Mouse (Mus musculus) liver, postnatal 0 days (tissue): ENCODE measurements around the gene Dpp7. TPM values are rescaled to one million over a fixed set of nuclear protein-coding genes. Genes with fewer than 3 reads are reported as not detected.

Experiments
- ATAC-seq: fragments of 200-750 bp; cut with Nextera tagmentation; 2 replicates; pipeline ENCODE4 v1.8.0; 2017; ENCODE audit warnings: mild to moderate bottlenecking, moderate library complexity
- DNase-seq: peaks from one replicate; pipeline ENCODE4 v3.0.0-alpha.2; 2016
- H3K27ac ChIP-seq: fragments of 300-500 bp; sonication (generic); 2 replicates; pipeline ENCODE4 v1.5.1; 2014; ENCODE audit warnings: antibody characterized with exemption, moderate library complexity, mild to moderate bottlenecking, low read depth
- H3K27me3 ChIP-seq: fragments of 300-500 bp; sonication (generic); 2 replicates; pipeline ENCODE4 v1.6.1; 2014; ENCODE audit warnings: low read length, control low read depth, mixed read lengths; ENCODE audit not compliant: insufficient read depth
- H3K36me3 ChIP-seq: fragments of 300-500 bp; sonication (generic); replicated peaks from 2 replicates; pipeline ENCODE4 v1.6.1; 2014; ENCODE audit warnings: mild to moderate bottlenecking, control low read depth, low read length, moderate library complexity, mixed read lengths; ENCODE audit not compliant: insufficient read depth
- H3K4me1 ChIP-seq: fragments of 300-500 bp; sonication (generic); 2 replicates; pipeline ENCODE4 v1.6.1; 2014; ENCODE audit warnings: antibody characterized with exemption, mild to moderate bottlenecking, control low read depth; ENCODE audit not compliant: insufficient read depth
- H3K4me2 ChIP-seq: fragments of 300-500 bp; sonication (generic); 2 replicates; pipeline ENCODE4 v1.6.1; 2014; ENCODE audit warnings: low read depth, mild to moderate bottlenecking, low read length, moderate library complexity, mixed read lengths
- H3K4me3 ChIP-seq: fragments of 300-500 bp; sonication (generic); 2 replicates; pipeline ENCODE4 v1.5.1; 2014; ENCODE audit warnings: low read depth, low read length
- H3K9ac ChIP-seq: fragments of 300-500 bp; sonication (generic); replicated peaks from 2 replicates; pipeline ENCODE4 v1.6.1; 2014; ENCODE audit warnings: mild to moderate bottlenecking, moderate library complexity
- H3K9me3 ChIP-seq: fragments of 300-500 bp; sonication (generic); 2 replicates; pipeline ENCODE4 v1.6.1; 2016; ENCODE audit warnings: mild to moderate bottlenecking, control low read depth, low read length, mixed read lengths
- CTCF ChIP-seq: sonication (generic); IDR thresholded peaks from 2 replicates; pipeline ENCODE4 v1.5.1; 2016; ENCODE audit warnings: antibody characterized with exemption, low read depth
- EP300 ChIP-seq: IDR thresholded peaks from 2 replicates; pipeline ENCODE4 v1.6.1; 2016; ENCODE audit warnings: antibody characterized with exemption, low read depth, mild to moderate bottlenecking
- WGBS: fragments of 180-500 bp; shearing (Covaris S2); extraction: QIAGEN DNeasy Blood & Tissue Kit; methylation state at CpG from one replicate; pipeline ENCODE4 v1.1.7; 2014; ENCODE audit not compliant: insufficient replicate concordance; 5-methylcytosine and 5-hydroxymethylcytosine counted together
- polyA plus RNA-seq: library from polyadenylated mRNA; unstranded; fragments of >200 nt; fragmentation: Nextera tagmentation; extraction: Ambion mirVana; gene quantifications from 2 replicates; pipeline ENCODE4 v1.2.1, GENCODE M21; 2015

Gene Dpp7
- polyA plus RNA-seq, 1 experiment from 2014 or later: 15.4 TPM

DNA sequence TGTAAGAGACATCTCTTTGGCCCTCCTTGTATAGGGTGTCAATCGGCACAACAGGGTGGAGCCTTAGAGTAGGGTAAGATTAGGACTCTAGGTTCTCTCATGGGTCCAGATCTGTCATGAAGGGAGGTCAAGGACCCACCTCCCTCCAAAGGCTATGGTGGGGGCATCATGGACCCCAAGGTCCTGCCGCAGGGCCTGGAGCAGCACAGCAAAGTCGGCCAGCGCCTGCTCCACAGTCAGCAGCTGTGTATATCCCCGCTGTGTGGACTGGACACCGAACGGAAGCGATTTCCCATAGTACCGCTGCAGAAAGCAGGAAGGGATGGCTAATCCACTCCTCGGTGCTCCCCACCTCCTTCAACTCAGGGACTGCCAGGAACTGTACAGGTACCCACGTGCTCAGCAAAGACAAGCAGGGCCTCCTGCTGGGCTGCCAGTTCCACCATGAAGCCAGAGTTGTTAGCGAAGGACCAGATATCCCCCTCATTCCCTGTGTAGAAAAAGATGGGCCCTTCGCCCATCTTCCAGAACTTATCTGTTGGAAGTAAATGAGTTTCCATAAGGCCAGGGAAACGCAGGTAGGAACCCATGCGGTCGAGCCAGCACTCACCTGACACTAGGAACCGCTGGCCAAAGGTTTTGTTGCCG lies 616 bp downstream of the Dpp7 start:
- DNase-seq: no peak
- peak overlapping the region; percentile 59 for H3K4me3 ChIP-seq
- peak overlapping the region; percentile 96 for H3K4me2 ChIP-seq
- peak overlapping the region; percentile 39 for H3K9ac ChIP-seq
- WGBS: 36% methylated on average over 18 of the region's 18 CpGs
- H3K36me3 ChIP-seq: peaks cover 15% of the 10 kb centered on the region
- ATAC-seq: no peak
- TF ChIP-seq EP300 (no peak), CTCF (no peak)
- no peaks in the 10 kb centered on the region for H3K27me3 ChIP-seq
- H3K4me1 ChIP-seq: peaks cover 20% of the 10 kb centered on the region
- H3K9me3 ChIP-seq: no peaks in the 10 kb centered on the region
- H3K27ac ChIP-seq: no peak overlapping the region

DNA sequence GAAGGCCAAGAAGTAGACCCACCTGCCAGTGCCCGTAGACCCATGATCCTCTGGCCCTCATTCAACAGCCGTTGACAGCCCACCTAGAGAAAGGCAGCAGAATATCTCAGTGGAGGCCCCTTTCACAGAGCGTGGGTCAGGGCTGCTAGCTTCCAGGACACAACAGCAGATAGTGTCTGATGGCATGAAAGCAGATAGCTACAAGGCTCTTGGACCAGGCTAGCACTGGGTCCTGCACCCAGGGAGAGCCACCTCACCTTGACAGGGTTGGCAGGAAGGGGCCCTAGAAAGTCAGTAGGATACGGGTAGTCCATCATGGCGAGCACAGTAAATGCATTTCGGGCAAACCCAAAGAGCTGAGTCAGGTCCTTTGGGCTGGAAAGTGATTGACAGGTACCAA lies 1.9 kb downstream of the Dpp7 start:
- no peak for ATAC-seq

DNA sequence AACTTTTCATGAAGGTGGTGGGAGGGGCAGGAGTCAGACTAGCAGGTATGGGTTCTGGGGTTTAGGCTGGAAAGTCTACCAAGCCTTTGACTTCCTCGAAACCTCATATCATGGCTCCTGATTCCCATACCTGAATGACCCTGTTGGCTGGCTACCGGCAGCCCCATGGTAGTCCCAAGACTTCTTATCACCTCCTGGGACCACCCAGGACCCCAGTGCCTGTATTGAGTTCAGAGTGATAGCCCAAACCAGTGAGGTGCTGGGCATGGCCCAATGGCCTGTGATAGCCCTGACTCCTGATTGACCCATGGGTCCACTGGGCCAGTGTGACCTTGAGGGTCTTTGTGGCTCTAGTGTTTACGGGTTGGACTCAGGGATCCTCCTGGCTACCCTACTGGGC lies 5.5 kb downstream of the Dpp7 start:
- peaks cover 5% of the 10 kb centered on the region for H3K4me1 ChIP-seq
- H3K4me2 ChIP-seq: no peak overlapping the region
- WGBS: 86% methylated on average over 3 of the region's 3 CpGs
- H3K4me3 ChIP-seq: no peak overlapping the region
- TF ChIP-seq EP300: no peak
- TF ChIP-seq CTCF: no peak
- DNase-seq (no peak), ATAC-seq (no peak)
- no peaks in the 10 kb centered on the region for H3K27me3 ChIP-seq
- H3K27ac ChIP-seq: no peak overlapping the region
- no peak overlapping the region for H3K9ac ChIP-seq
- H3K9me3 ChIP-seq: no peaks in the 10 kb centered on the region
- H3K36me3 ChIP-seq: peaks cover 57% of the 10 kb centered on the region

More for the DNA sequence above, 1.9 kb downstream of the Dpp7 start:
- H3K27ac ChIP-seq: no peak overlapping the region
- no peak overlapping the region for H3K9ac ChIP-seq
- no peaks in the 10 kb centered on the region for H3K27me3 ChIP-seq
- TF ChIP-seq CTCF (no peak), EP300 (no peak)
- peaks cover 20% of the 10 kb centered on the region for H3K4me1 ChIP-seq
- 86% methylated on average over 6 of the region's 6 CpGs for WGBS
- H3K4me3 ChIP-seq: no peak overlapping the region
- no peak overlapping the region for H3K4me2 ChIP-seq
- DNase-seq: no peak
- peaks cover 28% of the 10 kb centered on the region for H3K36me3 ChIP-seq
- H3K9me3 ChIP-seq: no peaks in the 10 kb centered on the region

DNA sequence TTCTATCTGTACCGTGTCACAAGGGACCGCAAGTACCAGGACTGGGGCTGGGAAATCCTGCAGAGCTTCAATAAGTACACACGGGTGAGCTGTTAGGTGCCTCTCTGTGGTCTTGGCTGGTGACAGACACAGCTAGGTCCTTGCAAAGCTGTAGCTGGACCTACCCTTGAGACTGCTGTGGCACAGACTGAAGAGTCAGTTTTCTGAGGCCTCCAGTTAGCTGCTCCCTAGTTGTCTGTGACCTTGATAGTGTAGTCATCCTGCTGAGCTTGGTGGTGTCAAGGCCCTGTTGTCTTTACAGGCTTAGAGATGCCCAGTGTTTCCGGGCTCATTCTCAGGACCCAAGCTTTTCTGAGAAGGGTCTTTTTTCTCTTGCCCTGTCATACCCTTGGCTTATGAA lies 6.7 kb downstream of the Dpp7 start:
- TF ChIP-seq EP300 (no peak), CTCF (no peak)
- H3K36me3 ChIP-seq: peaks cover 68% of the 10 kb centered on the region

DNA sequence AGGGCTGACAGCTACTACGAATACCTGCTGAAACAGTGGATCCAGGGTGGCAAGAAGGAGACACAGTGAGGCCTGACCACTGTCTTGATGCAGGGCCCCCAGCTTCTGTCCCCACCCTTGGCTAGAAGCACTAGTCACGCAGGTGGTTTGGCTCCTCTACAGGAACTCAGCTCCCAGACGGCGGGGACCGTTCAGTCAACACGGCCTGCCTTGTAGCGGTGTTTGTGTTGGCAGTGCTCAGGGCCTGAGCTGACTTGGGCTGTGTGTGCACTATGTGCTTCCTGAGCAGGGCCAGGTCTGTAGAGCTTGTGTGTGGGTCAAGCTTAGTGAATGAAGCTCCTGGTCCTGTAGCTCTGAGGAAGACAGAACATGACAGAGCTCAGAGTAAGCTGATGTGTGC lies 8.0 kb downstream of the Dpp7 start:
- 85% methylated on average over 7 of the region's 7 CpGs for WGBS
- ATAC-seq (no peak), DNase-seq (no peak)
- H3K27ac ChIP-seq: no peak overlapping the region
- H3K36me3 ChIP-seq: peaks cover 80% of the 10 kb centered on the region
- TF ChIP-seq EP300 (no peak), CTCF (no peak)
- no peaks in the 10 kb centered on the region for H3K4me1 ChIP-seq
- no peak overlapping the region for H3K9ac ChIP-seq
- no peaks in the 10 kb centered on the region for H3K27me3 ChIP-seq
- H3K4me3 ChIP-seq: no peak overlapping the region
- H3K9me3 ChIP-seq: no peaks in the 10 kb centered on the region
- H3K4me2 ChIP-seq: no peak overlapping the region

More for the DNA sequence above, 6.7 kb downstream of the Dpp7 start:
- Histone ChIP-seq H3K27me3 (no peaks in the 10 kb centered on the region), H3K9ac (no peak overlapping the region), H3K9me3 (no peaks in the 10 kb centered on the region), H3K27ac (no peak overlapping the region), H3K4me1 (no peaks in the 10 kb centered on the region), H3K4me2 (no peak overlapping the region), H3K4me3 (no peak overlapping the region)
- DNase-seq (no peak), ATAC-seq (no peak)
- WGBS: 85% methylated on average over 4 of the region's 4 CpGs

DNA sequence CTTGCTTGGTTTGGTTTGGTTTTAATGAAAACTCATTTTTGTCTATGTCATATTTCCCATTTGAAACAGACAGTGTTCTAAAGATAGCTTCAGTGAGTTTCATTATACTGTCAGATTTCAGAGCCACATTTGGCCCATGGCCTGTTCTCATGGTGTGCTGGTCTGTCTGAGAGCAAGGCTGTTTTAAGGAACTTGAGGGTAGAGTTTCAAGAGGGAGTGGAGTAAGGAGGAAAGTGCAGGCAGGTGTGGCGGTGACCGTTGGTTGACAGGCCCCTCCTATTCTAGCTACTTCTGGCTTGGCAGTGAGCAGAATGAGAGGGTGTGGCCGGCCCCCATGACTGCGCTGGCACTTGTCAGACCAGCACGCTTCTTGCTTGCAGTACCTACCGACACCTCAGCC lies 17.9 kb downstream of the Dpp7 start:
- 87% methylated on average over 6 of the region's 6 CpGs for WGBS
- no peak overlapping the region for H3K4me3 ChIP-seq
- ATAC-seq (no peak), DNase-seq (no peak)
- H3K9me3 ChIP-seq: no peaks in the 10 kb centered on the region
- no peak overlapping the region for H3K9ac ChIP-seq
- H3K4me2 ChIP-seq: no peak overlapping the region
- no peaks in the 10 kb centered on the region for H3K27me3 ChIP-seq
- peaks cover 4% of the 10 kb centered on the region for H3K4me1 ChIP-seq
- TF ChIP-seq EP300: no peak
- no peak for TF ChIP-seq CTCF
- no peak overlapping the region for H3K27ac ChIP-seq
- H3K36me3 ChIP-seq: peaks cover 52% of the 10 kb centered on the region
